Mouse (Mus musculus) ES-E14 (cell line): Measurements from ENCODE around the gene Fam149a.

ENCODE experiments used
- CHD2 ChIP-seq: IDR thresholded peaks from 2 replicates; pipeline ENCODE4 v1.6.1; 2014; ENCODE audit warnings: mild to moderate bottlenecking, low read depth, low read length, inconsistent platforms
- HCFC1 ChIP-seq: IDR thresholded peaks from 2 replicates; pipeline ENCODE4 v1.6.1; 2012; ENCODE audit warnings: low read length, inconsistent platforms, borderline replicate concordance; ENCODE audit not compliant: insufficient read depth
- MAFK ChIP-seq: IDR thresholded peaks from 2 replicates; pipeline ENCODE4 v1.6.1; 2014; ENCODE audit warnings: mild to moderate bottlenecking, low read depth, low read length, inconsistent platforms; ENCODE audit not compliant: insufficient read depth
- ZNF384 ChIP-seq: IDR thresholded peaks from 2 replicates; pipeline ENCODE4 v1.6.1; 2012; ENCODE audit warnings: low read depth, low read length, inconsistent platforms

DNA sequence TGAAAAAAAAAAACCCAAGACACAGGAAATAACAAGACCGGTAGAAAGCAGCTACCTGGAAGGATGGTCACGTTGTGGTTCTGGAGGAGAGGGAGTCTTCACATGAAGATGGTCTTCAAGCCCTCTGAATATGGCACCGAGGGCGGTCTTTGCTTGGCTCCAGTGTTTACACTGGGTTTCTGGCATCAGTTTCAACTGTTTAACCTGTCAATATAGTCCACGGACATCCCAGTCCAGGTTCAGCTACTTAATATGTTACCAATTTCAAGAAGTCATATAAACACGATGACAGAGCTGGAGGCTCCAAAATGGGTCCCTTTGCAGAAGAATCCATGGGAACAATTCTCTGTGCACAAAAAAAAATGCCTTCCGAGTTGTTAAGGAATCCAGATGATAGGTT is 87.4 kb downstream of the Fam149a start, which contains the start of gene Klkb1:
- TF ChIP-seq MAFK (no peak), HCFC1 (no peak), CHD2 (no peak), ZNF384 (no peak)
